Mouse (Mus musculus): ENCODE measurements at regions not wholly inside any gene's neighbourhood (a gene's known extent, or its start where the extent isn't known, plus 50 kb on each side); places are given as distances from the start of the nearest gene placed in this dataset.

DNA sequence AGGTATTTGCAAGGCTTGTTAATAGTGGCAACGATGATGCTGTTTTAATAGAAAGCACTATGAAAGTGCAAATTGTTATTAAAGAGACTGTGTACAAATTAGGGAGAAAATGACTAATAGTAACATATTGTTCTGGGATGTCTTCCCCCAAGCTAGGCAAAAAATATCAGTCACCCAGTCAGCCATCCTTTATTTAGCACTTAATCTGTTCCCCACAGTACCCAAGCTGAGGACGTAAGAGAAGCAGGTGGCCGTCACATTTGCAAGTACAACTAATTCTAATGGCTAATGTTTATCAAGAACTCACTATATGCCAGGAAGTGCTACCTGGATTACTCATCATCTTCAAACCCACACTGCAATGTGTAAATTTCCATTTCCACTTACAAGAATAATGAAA is 432.5 kb upstream of the Kif18a start:
- H3K9me3 ChIP-seq = no peaks in the 10 kb centered on the region
- no peak for ATAC-seq (ENCODE audit: low FRiP score)
- no peak overlapping the region for H3K4me3 ChIP-seq (replicated peaks)

GRCm38 (mm10) chr2:108854399-108854798 is 426.1 kb upstream of the Kif18a start:
- H3K9ac ChIP-seq = no peak overlapping the region
- no peaks in the 10 kb centered on the region for H3K9me3 ChIP-seq
- WGBS = 10% methylated on average over 2 of the region's 2 CpGs
- H3K27me3 ChIP-seq = no peaks in the 10 kb centered on the region
- no peak overlapping the region for H3K4me3 ChIP-seq (replicated peaks)
- H3K4me2 ChIP-seq = no peak overlapping the region
- no peaks in the 10 kb centered on the region for H3K36me3 ChIP-seq (replicated peaks)
- peak; percentile 71 for ATAC-seq (ENCODE audit: low FRiP score)
- peaks cover 6% of the 10 kb centered on the region; the same call in 1 of the 2 replicates for H3K4me1 ChIP-seq
- no peak overlapping the region for H3K27ac ChIP-seq

More for the DNA sequence above, 432.5 kb upstream of the Kif18a start:
- Histone ChIP-seq H3K27ac (no peak overlapping the region), H3K9ac (no peak overlapping the region), H3K4me1 (peaks cover 3% of the 10 kb centered on the region; the same call in 1 of the 2 replicates), H3K36me3 (replicated peaks) (no peaks in the 10 kb centered on the region), H3K27me3 (no peaks in the 10 kb centered on the region), H3K4me2 (no peak overlapping the region)
- WGBS = 92% methylated on average over 3 of the region's 3 CpGs

GRCm38 (mm10) chr2:108877141-108877540 is 403.4 kb upstream of the Kif18a start:
- H3K9ac ChIP-seq = no peak overlapping the region
- H3K27me3 ChIP-seq = no peaks in the 10 kb centered on the region
- WGBS = 75% methylated on average over 4 of the region's 4 CpGs
- H3K27ac ChIP-seq = no peak overlapping the region
- no peaks in the 10 kb centered on the region for H3K9me3 ChIP-seq
- H3K36me3 ChIP-seq (replicated peaks) = no peaks in the 10 kb centered on the region
- no peak overlapping the region for H3K4me3 ChIP-seq (replicated peaks)
- no peak overlapping the region for H3K4me2 ChIP-seq
- ATAC-seq (ENCODE audit: low FRiP score) = no peak
- no peaks in the 10 kb centered on the region for H3K4me1 ChIP-seq

DNA sequence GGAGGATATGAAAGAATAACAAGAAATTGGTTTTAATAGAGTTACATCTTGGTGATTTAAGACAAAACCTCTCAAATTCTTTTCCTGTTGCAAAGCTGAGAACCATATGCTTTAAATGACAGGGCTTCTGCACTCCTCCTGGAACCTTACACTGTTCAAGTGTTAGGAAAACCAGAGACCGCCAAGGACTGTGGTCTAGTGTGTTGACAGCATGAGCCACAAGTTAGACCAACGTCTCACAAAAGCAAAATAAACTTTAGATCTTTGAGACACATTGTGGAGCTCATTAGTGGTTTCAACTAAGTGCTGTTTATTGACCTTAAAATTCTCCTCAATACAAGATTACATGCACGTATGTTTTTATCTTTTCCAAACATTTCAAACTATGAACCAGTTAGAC is 402.9 kb upstream of the Kif18a start:
- Histone ChIP-seq H3K4me2 (no peak overlapping the region), H3K27ac (no peak overlapping the region), H3K9ac (no peak overlapping the region), H3K9me3 (no peaks in the 10 kb centered on the region), H3K27me3 (no peaks in the 10 kb centered on the region), H3K4me1 (no peaks in the 10 kb centered on the region), H3K4me3 (replicated peaks) (no peak overlapping the region), H3K36me3 (replicated peaks) (no peaks in the 10 kb centered on the region)
- WGBS = 68% methylated on average over 3 of the region's 3 CpGs
- no peak for ATAC-seq (ENCODE audit: low FRiP score)

GRCm38 (mm10) chr2:108904121-108904733 is 376.3 kb upstream of the Kif18a start:
- Histone ChIP-seq H3K4me2 (no peak overlapping the region), H3K27ac (no peak overlapping the region), H3K27me3 (no peaks in the 10 kb centered on the region), H3K4me1 (no peaks in the 10 kb centered on the region), H3K36me3 (replicated peaks) (no peaks in the 10 kb centered on the region), H3K4me3 (replicated peaks) (no peak overlapping the region), H3K9ac (no peak overlapping the region), H3K9me3 (no peaks in the 10 kb centered on the region)
- WGBS = 57% methylated on average over 3 of the region's 3 CpGs
- peak; percentile 84 for ATAC-seq (ENCODE audit: low FRiP score)

GRCm38 (mm10) chr2:108913555-108913954 is 367.0 kb upstream of the Kif18a start:
- Histone ChIP-seq H3K4me1 (no peaks in the 10 kb centered on the region), H3K36me3 (replicated peaks) (no peaks in the 10 kb centered on the region), H3K27me3 (no peaks in the 10 kb centered on the region), H3K4me2 (no peak overlapping the region), H3K9me3 (no peaks in the 10 kb centered on the region), H3K4me3 (replicated peaks) (no peak overlapping the region), H3K27ac (no peak overlapping the region), H3K9ac (no peak overlapping the region)
- WGBS = 63% methylated on average over 2 of the region's 2 CpGs
- no peak for ATAC-seq (ENCODE audit: low FRiP score)

- H3K36me3 ChIP-seq (replicated peaks) = no peaks in the 10 kb centered on the region
- H3K4me3 ChIP-seq (replicated peaks) = no peak overlapping the region
- H3K9ac ChIP-seq = no peak overlapping the region
- no peaks in the 10 kb centered on the region for H3K9me3 ChIP-seq
- H3K4me2 ChIP-seq = no peak overlapping the region
- H3K4me1 ChIP-seq = no peaks in the 10 kb centered on the region
- no peaks in the 10 kb centered on the region for H3K27me3 ChIP-seq
- H3K27ac ChIP-seq = no peak overlapping the region
- no peak for ATAC-seq (ENCODE audit: low FRiP score)
- WGBS = 79% methylated on average over 3 of the region's 3 CpGs
Observed at GRCm38 (mm10) chr2:108913967-108914366, 366.6 kb upstream of the Kif18a start.

DNA sequence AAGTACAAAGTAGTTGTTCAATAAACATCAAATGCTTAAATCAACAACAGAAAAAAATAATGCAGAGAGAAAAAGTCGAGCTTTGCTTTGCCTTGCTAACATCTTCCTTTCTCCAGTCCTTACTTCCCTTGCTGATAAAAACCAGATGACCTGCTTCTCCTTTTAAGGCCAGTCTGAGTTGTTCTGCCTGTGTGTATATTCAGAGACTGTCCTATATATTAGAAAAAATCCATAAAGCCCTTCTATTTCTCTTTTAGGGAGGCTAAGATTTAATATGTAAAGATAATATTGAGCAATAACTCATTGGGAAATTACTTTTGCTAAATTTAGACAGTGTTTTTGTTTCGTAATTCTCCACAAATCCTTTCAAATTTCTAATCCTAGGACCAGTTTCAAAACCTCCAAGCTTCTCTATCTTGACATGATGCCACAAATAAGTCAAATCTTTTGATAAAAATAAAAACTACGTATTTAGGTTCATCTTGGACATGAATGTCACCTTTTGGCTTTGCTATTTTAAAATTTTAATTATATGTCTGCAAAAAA is 361.0 kb upstream of the Kif18a start:
- 89% methylated on average over 3 of the region's 3 CpGs for WGBS
- H3K36me3 ChIP-seq (replicated peaks) = no peaks in the 10 kb centered on the region
- H3K4me3 ChIP-seq (replicated peaks) = no peak overlapping the region
- no peak overlapping the region for H3K9ac ChIP-seq
- no peak for ATAC-seq (ENCODE audit: low FRiP score)
- no peaks in the 10 kb centered on the region; the same call in 1 of the 2 replicates for H3K4me1 ChIP-seq
- no peak overlapping the region for H3K4me2 ChIP-seq
- no peaks in the 10 kb centered on the region for H3K27me3 ChIP-seq
- no peaks in the 10 kb centered on the region for H3K9me3 ChIP-seq
- no peak overlapping the region for H3K27ac ChIP-seq

- ATAC-seq (ENCODE audit: low FRiP score) = no peak; the same call in 1 of the 2 replicates
- no peak overlapping the region for H3K27ac ChIP-seq
- H3K9ac ChIP-seq = no peak overlapping the region
- no peaks in the 10 kb centered on the region; the same call in 1 of the 2 replicates for H3K4me1 ChIP-seq
- H3K4me3 ChIP-seq (replicated peaks) = no peak overlapping the region
- H3K9me3 ChIP-seq = no peaks in the 10 kb centered on the region
- no peak overlapping the region for H3K4me2 ChIP-seq
- no peaks in the 10 kb centered on the region for H3K27me3 ChIP-seq
- H3K36me3 ChIP-seq (replicated peaks) = no peaks in the 10 kb centered on the region
- 69% methylated on average over 5 of the region's 5 CpGs for WGBS
Observed at GRCm38 (mm10) chr2:108920111-108920510, 360.4 kb upstream of the Kif18a start.

- Histone ChIP-seq H3K9ac (no peak overlapping the region), H3K27ac (no peak overlapping the region), H3K4me2 (no peak overlapping the region), H3K36me3 (replicated peaks) (no peaks in the 10 kb centered on the region), H3K4me3 (replicated peaks) (no peak overlapping the region), H3K27me3 (no peaks in the 10 kb centered on the region), H3K9me3 (no peaks in the 10 kb centered on the region), H3K4me1 (peaks cover 8% of the 10 kb centered on the region)
- 61% methylated on average over 5 of the region's 5 CpGs for WGBS
- peak; percentile 51; the same call in 1 of the 2 replicates for ATAC-seq (ENCODE audit: low FRiP score)
Observed at GRCm38 (mm10) chr2:108935981-108936762, 344.4 kb upstream of the Kif18a start.

DNA sequence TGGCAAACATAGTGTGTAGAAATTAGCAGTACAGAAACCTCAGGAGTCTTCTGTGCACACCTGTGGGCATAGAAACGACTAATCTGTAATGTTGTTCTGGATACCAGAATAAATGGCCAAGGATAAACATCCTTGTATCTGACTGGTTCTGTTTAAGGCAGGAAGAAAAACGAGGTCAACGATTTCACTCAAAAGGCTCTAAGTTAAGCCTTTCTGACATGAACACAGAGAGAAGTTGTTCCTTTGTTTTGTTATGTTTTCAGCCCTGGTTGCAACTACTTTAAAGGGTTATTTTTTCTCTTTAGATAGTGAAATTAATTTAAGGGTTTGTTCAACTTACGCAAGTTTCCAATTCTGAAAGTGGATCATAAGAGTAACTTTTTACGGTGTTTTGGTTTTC is 299.6 kb upstream of the Kif18a start:
- Histone ChIP-seq H3K4me1 (no peaks in the 10 kb centered on the region), H3K4me3 (replicated peaks) (no peak overlapping the region), H3K27ac (no peak overlapping the region), H3K9ac (no peak overlapping the region), H3K9me3 (no peaks in the 10 kb centered on the region), H3K27me3 (no peaks in the 10 kb centered on the region), H3K4me2 (no peak overlapping the region), H3K36me3 (replicated peaks) (no peaks in the 10 kb centered on the region)
- ATAC-seq (ENCODE audit: low FRiP score) = no peak
- WGBS = 87% methylated on average over 5 of the region's 5 CpGs

GRCm38 (mm10) chr2:109016223-109016622 is 264.3 kb upstream of the Kif18a start:
- H3K27me3 ChIP-seq = no peaks in the 10 kb centered on the region
- no peak overlapping the region for H3K4me2 ChIP-seq
- no peaks in the 10 kb centered on the region for H3K36me3 ChIP-seq (replicated peaks)
- no peak overlapping the region for H3K27ac ChIP-seq
- no peaks in the 10 kb centered on the region for H3K9me3 ChIP-seq
- no peak overlapping the region for H3K4me3 ChIP-seq (replicated peaks)
- ATAC-seq (ENCODE audit: low FRiP score) = no peak
- H3K4me1 ChIP-seq = no peaks in the 10 kb centered on the region
- no peak overlapping the region for H3K9ac ChIP-seq
- 69% methylated on average over 1 of the region's 1 CpGs for WGBS
